8 mouse cellular contexts compared by ENCODE assay signal in the genomic region with DNA sequence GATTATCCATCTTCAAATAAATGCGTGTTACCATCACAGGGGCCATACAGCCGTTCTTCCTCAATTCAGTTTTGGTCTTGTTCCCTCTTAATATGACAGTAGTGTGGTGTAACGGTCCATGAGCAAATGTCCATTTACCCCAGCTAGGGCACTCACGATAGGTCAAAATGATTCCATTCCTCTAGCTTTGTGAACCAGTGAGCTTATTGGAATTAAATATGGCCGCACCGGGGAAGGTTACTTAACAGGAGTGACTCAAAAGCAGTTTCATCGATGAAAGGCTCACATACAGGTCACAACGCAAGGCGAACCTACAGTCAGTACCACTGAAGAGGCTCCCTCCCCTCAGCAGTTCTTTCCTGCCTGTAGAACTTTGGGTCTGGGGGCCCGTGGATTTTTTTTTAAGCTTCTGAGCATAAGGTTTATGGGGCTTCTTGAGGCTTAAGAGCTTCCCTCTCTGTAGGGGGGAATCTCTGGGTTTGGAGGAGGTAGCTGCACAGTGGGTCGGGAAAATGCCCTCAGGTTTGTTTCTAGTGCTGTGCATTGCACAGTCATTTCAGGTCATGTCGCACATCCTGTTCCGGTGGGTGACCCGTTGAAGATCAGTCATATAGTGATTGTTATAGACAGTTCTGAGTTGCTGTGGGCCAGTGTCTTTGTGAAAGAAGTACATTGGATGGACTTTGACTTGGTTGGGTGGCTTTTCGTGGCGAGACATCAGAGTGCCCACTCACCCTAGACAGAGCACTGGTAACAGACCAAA. TPM values are rescaled to one million over a fixed set of nuclear protein-coding genes. Genes with fewer than 3 reads are reported as not detected.
DNase-seq lines count a peak whose midpoint lies in the region; ATAC-seq lines count a peak whose summit lies in the region.

No protein-coding gene starts in this region.

- H3K27ac ChIP-seq in hindbrain, embryonic 14.5 days = peak overlapping the region; percentile 99
- peak overlapping the region; percentile 96; the same call in 1 of the 2 replicates for H3K27ac ChIP-seq in stomach, embryonic 15.5 days

- WGBS in hindbrain, embryonic 14.5 days = 40% methylated on average over 16 of the region's 16 CpGs
- WGBS in stomach, embryonic 15.5 days = 36% methylated on average over 16 of the region's 16 CpGs

- H3K9me3 ChIP-seq in hindbrain, embryonic 14.5 days (ENCODE audit: control insufficient read depth, low read length) = no peaks in the 10 kb centered on the region
- H3K9me3 ChIP-seq in stomach, embryonic 15.5 days = no peaks in the 10 kb centered on the region

- peak; percentile 36 for DNase-seq in embryo, embryonic 10 days (ENCODE audit: low spot score)
- DNase-seq in embryo, embryonic 9.5 days (ENCODE audit: extremely low spot score) = no peak
- DNase-seq in CD4-positive helper T cell, adult 2 months (ENCODE audit: low read depth, low spot score) = peak; percentile 76
- DNase-seq in c-Kit-positive CD71-positive TER-119-positive erythroid progenitor cells, embryonic 14.5 days (ENCODE audit: low spot score) = peak; percentile 55
- peak; percentile 48 for DNase-seq in hindbrain, embryonic 14.5 days (ENCODE audit: low spot score)
- peak; percentile 15 for DNase-seq in lung, postnatal 36 days
- DNase-seq in testis, postnatal 10 days (ENCODE audit: low spot score) = no peak

- no peaks in the 10 kb centered on the region for H3K27me3 ChIP-seq in hindbrain, embryonic 14.5 days (ENCODE audit: control insufficient read depth, insufficient read depth, low read length)
- no peaks in the 10 kb centered on the region for H3K27me3 ChIP-seq in stomach, embryonic 15.5 days (replicated peaks)

- no peak for ATAC-seq in hindbrain, embryonic 14.5 days (ENCODE audit: low FRiP score)
- no peak for ATAC-seq in stomach, embryonic 15.5 days (ENCODE audit: insufficient read depth, low FRiP score, low read depth)

- H3K4me2 ChIP-seq in hindbrain, embryonic 14.5 days (replicated peaks) = peak overlapping the region; percentile 94
- peak overlapping the region; percentile 83 for H3K4me2 ChIP-seq in stomach, embryonic 15.5 days

- peak overlapping the region; percentile 88 for H3K4me3 ChIP-seq in hindbrain, embryonic 14.5 days (replicated peaks; ENCODE audit: low read length)
- H3K4me3 ChIP-seq in stomach, embryonic 15.5 days (replicated peaks) = peak overlapping the region; percentile 82

- peaks cover 30% of the 10 kb centered on the region for H3K36me3 ChIP-seq in hindbrain, embryonic 14.5 days (replicated peaks; ENCODE audit: control insufficient read depth, insufficient read depth)
- peaks cover 17% of the 10 kb centered on the region for H3K36me3 ChIP-seq in stomach, embryonic 15.5 days

- H3K9ac ChIP-seq in hindbrain, embryonic 14.5 days = peak overlapping the region; percentile 89
- peak overlapping the region; percentile 67 for H3K9ac ChIP-seq in stomach, embryonic 15.5 days

- H3K4me1 ChIP-seq in hindbrain, embryonic 14.5 days (replicated peaks; ENCODE audit: control insufficient read depth, insufficient read depth, low read length) = peaks cover 16% of the 10 kb centered on the region
- peaks cover 15% of the 10 kb centered on the region for H3K4me1 ChIP-seq in stomach, embryonic 15.5 days

RNA-seq across cellular contexts. Expression of gene Afg3l1, which starts 0.9 kb away (rescaled TPM):
- 31.6 and 36.5 TPM in 2 replicates for polyA plus RNA-seq in hindbrain, embryonic 14.5 days (2014; fragmentation: Nextera tagmentation; extraction: Ambion mirVana)
- 46.8 and 57.6 TPM in 2 replicates for polyA plus RNA-seq in stomach, embryonic 15.5 days (2015; fragmentation: Nextera tagmentation; extraction: Ambion mirVana)

RNA-seq across cellular contexts. Expression of gene Dbndd1, which starts 36.6 kb away (rescaled TPM):
- polyA plus RNA-seq in hindbrain, embryonic 14.5 days (2014; fragmentation: Nextera tagmentation; extraction: Ambion mirVana) = 91.3 and 92.0 TPM in 2 replicates
- 2.9 and 3.6 TPM in 2 replicates for polyA plus RNA-seq in stomach, embryonic 15.5 days (2015; fragmentation: Nextera tagmentation; extraction: Ambion mirVana)

RNA-seq across cellular contexts. Expression of gene Gas8, which starts 40.0 kb away (rescaled TPM):
- 37.5 and 38.8 TPM in 2 replicates for polyA plus RNA-seq in hindbrain, embryonic 14.5 days (2014; fragmentation: Nextera tagmentation; extraction: Ambion mirVana)
- 24.7 and 25.7 TPM in 2 replicates for polyA plus RNA-seq in stomach, embryonic 15.5 days (2015; fragmentation: Nextera tagmentation; extraction: Ambion mirVana)

RNA-seq across cellular contexts. Expression of gene Def8, which starts 55.3 kb away (rescaled TPM):
- 45.3 and 52.2 TPM in 2 replicates for polyA plus RNA-seq in hindbrain, embryonic 14.5 days (2014; fragmentation: Nextera tagmentation; extraction: Ambion mirVana)
- polyA plus RNA-seq in stomach, embryonic 15.5 days (2015; fragmentation: Nextera tagmentation; extraction: Ambion mirVana) = 24.9 and 28.1 TPM in 2 replicates

Comparison
In these comparisons a context has a peak if more than half of its experiments do, and no peak if none do; other contexts are left out.
1. DNase-seq: peak in embryo, embryonic 10 days (single experiment), CD4-positive helper T cell, adult 2 months (single experiment), c-Kit-positive CD71-positive TER-119-positive erythroid progenitor cells, embryonic 14.5 days (single experiment), hindbrain, embryonic 14.5 days (single experiment) and lung, postnatal 36 days (single experiment); none in embryo, embryonic 9.5 days (single experiment) and testis, postnatal 10 days (single experiment).
2. RNA of gene Dbndd1, which starts 36.6 kb away (polyA plus RNA-seq): 91.3 to 92.0 TPM in hindbrain, embryonic 14.5 days; 2.9 to 3.6 TPM in stomach, embryonic 15.5 days; every median in the first group is over 10 times any median in the second.